ENCODE assay signal across 13 mouse cellular contexts in the genomic region with DNA sequence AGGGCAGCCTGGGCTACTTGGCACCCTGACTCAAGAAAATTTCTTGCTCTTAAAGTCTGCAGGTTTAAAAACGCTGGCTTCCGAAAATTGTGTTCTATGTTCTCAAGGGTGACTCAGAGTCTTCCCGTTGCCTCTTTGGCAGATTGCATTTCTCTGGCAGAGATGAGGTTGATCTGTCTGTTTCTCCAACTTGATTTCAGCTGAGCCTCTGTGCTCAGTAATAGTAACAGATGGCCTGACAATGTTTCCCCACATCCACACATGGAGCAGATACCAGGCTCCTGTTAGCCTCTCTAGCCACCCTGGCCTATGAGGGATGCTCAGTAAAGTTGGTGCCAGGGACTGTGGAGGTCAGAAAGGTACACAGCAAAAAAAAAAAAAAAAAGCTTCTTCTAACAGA. TPM values are rescaled to one million over a fixed set of nuclear protein-coding genes. Genes with fewer than 3 reads are reported as not detected.
DNase-seq lines count a peak whose midpoint lies in the region; ATAC-seq lines count a peak whose summit lies in the region.
"Had no signal": no experiment of that assay in that cellular context is flagged by ENCODE, and none has a peak within 500 bp of the region (broad histone marks: within the 10 kb centered on the region; RNA-seq: fewer than 3 reads in every experiment).

No protein-coding gene starts in this region.

- ATAC-seq in kidney, embryonic 16.5 days (ENCODE audit: low FRiP score, low TSS enrichment) = no peak

- H3K4me3 ChIP-seq in kidney, embryonic 16.5 days (ENCODE audit: low read length) = no peak overlapping the region
- H3K4me3 ChIP-seq: erythroblast, embryonic 14.5 days had no signal

- peaks cover 16% of the 10 kb centered on the region; the same call in 1 of the 2 replicates for H3K4me1 ChIP-seq in kidney, embryonic 16.5 days (ENCODE audit: insufficient read depth, low read length)

- no peaks in the 10 kb centered on the region for H3K27me3 ChIP-seq in kidney, embryonic 16.5 days (ENCODE audit: insufficient read depth, low read length)

- no peak overlapping the region for H3K4me2 ChIP-seq in kidney, embryonic 16.5 days (replicated peaks; ENCODE audit: low read depth, low read length)

- H3K36me3 ChIP-seq in kidney, embryonic 16.5 days (ENCODE audit: insufficient read depth, low read length) = 0 out of 2 replicates have a peak, but pooled peaks cover 3% of the 10 kb centered on the region

- H3K9me3 ChIP-seq in kidney, embryonic 16.5 days (ENCODE audit: low read length) = 0 out of 2 replicates have a peak, but pooled peaks cover 2% of the 10 kb centered on the region

- no peak overlapping the region for H3K27ac ChIP-seq in kidney, embryonic 16.5 days (ENCODE audit: low read length)

- WGBS in kidney, embryonic 16.5 days = 96% methylated on average over 3 of the region's 3 CpGs

- DNase-seq in frontal cortex, adult 2 months (ENCODE audit: extremely low spot score in 1 of 2, low spot score in 1 of 2) = peak; percentile 47 to 74
- no peak for DNase-seq in frontal cortex, postnatal 10 days (ENCODE audit: low spot score in 2 of 2)
- DNase-seq in brain, adult 2 months (ENCODE audit: low read depth, low spot score) = peak; percentile 96
- peak; percentile 52 to 73 for DNase-seq in cerebellum, postnatal 14 days
- DNase-seq in layer of hippocampus, postnatal 36 days = peak; percentile 27 to 51
- DNase-seq in thymus, postnatal 4 days = no peak
- no peak for DNase-seq in kidney, postnatal 25 days
- DNase-seq: adrenal gland, postnatal 10 days; kidney, postnatal 4 days; liver; thymus, postnatal 25 days had no signal

- H3K9ac ChIP-seq in kidney, embryonic 16.5 days (replicated peaks; ENCODE audit: low read length) = no peak overlapping the region

RNA-seq across cellular contexts. Expression of a gene that starts 15.6 kb away (rescaled TPM):
- 9.5 and 10.5 TPM in 2 replicates for polyA plus RNA-seq in frontal cortex, adult 2 months (2012; rRNA removed)
- 10 to 100 TPM; 14.5 to 16.9 TPM for total RNA-seq in layer of hippocampus, postnatal 36 days (2021)
- polyA plus RNA-seq in kidney, embryonic 16.5 days (2015; fragmentation: Nextera tagmentation; extraction: Ambion mirVana) = 7.5 and 7.7 TPM in 2 replicates

RNA-seq across cellular contexts. Expression of a gene that starts 33.9 kb away (rescaled TPM):
- 66.1 and 78.6 TPM in 2 replicates for polyA plus RNA-seq in frontal cortex, adult 2 months (2012; rRNA removed)
- total RNA-seq in layer of hippocampus, postnatal 36 days (2021) = 10 to 100 TPM; 49.7 to 51.5 TPM
- polyA plus RNA-seq in kidney, embryonic 16.5 days (2015; fragmentation: Nextera tagmentation; extraction: Ambion mirVana) = 286 and 293 TPM in 2 replicates

RNA-seq across cellular contexts. Expression of a gene that starts 37.3 kb away (rescaled TPM):
- polyA plus RNA-seq in frontal cortex, adult 2 months (2012; rRNA removed) = 32.3 and 35.6 TPM in 2 replicates
- total RNA-seq in layer of hippocampus, postnatal 36 days (2021) = 10 to 100 TPM; 39.9 to 40.4 TPM
- polyA plus RNA-seq in kidney, embryonic 16.5 days (2015; fragmentation: Nextera tagmentation; extraction: Ambion mirVana) = 14.5 and 15.0 TPM in 2 replicates

RNA-seq across cellular contexts. Expression of a gene that starts 37.8 kb away (rescaled TPM):
- polyA plus RNA-seq in frontal cortex, adult 2 months (2012; rRNA removed) = 44.0 and 49.3 TPM in 2 replicates
- 10 to 100 TPM; 34.6 to 37.4 TPM for total RNA-seq in layer of hippocampus, postnatal 36 days (2021)
- polyA plus RNA-seq in kidney, embryonic 16.5 days (2015; fragmentation: Nextera tagmentation; extraction: Ambion mirVana) = 59.9 and 72.7 TPM in 2 replicates

RNA-seq across cellular contexts. Expression of a gene that starts 51.4 kb away (rescaled TPM):
- 157 and 178 TPM in 2 replicates for polyA plus RNA-seq in frontal cortex, adult 2 months (2012; rRNA removed)
- total RNA-seq in layer of hippocampus, postnatal 36 days (2021) = 100 to 1,000 TPM; 191 to 194 TPM
- polyA plus RNA-seq in kidney, embryonic 16.5 days (2015; fragmentation: Nextera tagmentation; extraction: Ambion mirVana) = 18.8 and 19.4 TPM in 2 replicates

Comparison
In these comparisons a context has a peak if more than half of its experiments do, and no peak if none do; other contexts are left out.
1. DNase-seq: peak in frontal cortex, adult 2 months (2 of 2), brain, adult 2 months (single experiment), cerebellum, postnatal 14 days (2 of 2) and layer of hippocampus, postnatal 36 days (2 of 2); none in frontal cortex, postnatal 10 days (0 of 2), thymus, postnatal 4 days (single experiment) and kidney, postnatal 25 days (0 of 2).